Mouse (Mus musculus): Measurements from ENCODE around the gene Foxq1.

- TF ChIP-seq MAX (IDR thresholded peaks at IDR 0.05; ENCODE audit: low read depth) (no peak), POLR2A (IDR thresholded peaks at IDR 0.05; ENCODE audit: insufficient read length, low read depth) (no peak), MYOD1 (IDR thresholded peaks at IDR 0.05; ENCODE audit: control insufficient read depth in 1 of 3, insufficient read length in 2 of 3, low read depth in 2 of 3) (no peak)
Observed at GRCm38 (mm10) chr13:31515261-31515660, 40.7 kb upstream of the Foxq1 start.
